Mouse (Mus musculus) regulatory T cell (primary cell): ENCODE results near the gene Gm20388.

ENCODE experiments used
- in situ Hi-C: fragments of 300-600 bp; cut with MboI, MseI; formaldehyde crosslinking; loops from one replicate; pipeline ENCODE4 v1.15.1; 2025; ENCODE audit warnings: high pct_unique_total_duplicates

Gm20388 gene

GRCm38 (mm10) chr8:122462510-122462909 lies 2551.9 kb downstream of the Gm20388 start:
- in situ Hi-C loops, result no loop called here

- in situ Hi-C loops, result no loop called here
Measured at GRCm38 (mm10) chr8:122463651-122464640, 2553.3 kb downstream of the Gm20388 start.

GRCm38 (mm10) chr8:122464985-122465384 lies 2554.3 kb downstream of the Gm20388 start:
- in situ Hi-C loops, result no loop called here

GRCm38 (mm10) chr8:122467816-122468215 lies 2557.2 kb downstream of the Gm20388 start:
- in situ Hi-C loops, result no loop called here

- in situ Hi-C loops, result no loop called here
Measured at GRCm38 (mm10) chr8:122469407-122469806, 2558.8 kb downstream of the Gm20388 start.

- in situ Hi-C loops, result loop anchor here (5.0 kb wide), 2 partner anchors 38 to 93 kb away; partner anchors contain the start of genes Cyba and Zc3h18
Measured at GRCm38 (mm10) chr8:122469965-122470364, 2559.3 kb downstream of the Gm20388 start.

GRCm38 (mm10) chr8:122470691-122471090 lies 2560.1 kb downstream of the Gm20388 start:
- in situ Hi-C loops, result loop anchor here (5.0 kb wide), 2 partner anchors 38 to 93 kb away; partner anchors contain the start of genes Cyba and Zc3h18

- in situ Hi-C loops, result loop anchor here (5.0 kb wide), 2 partner anchors 42 to 97 kb away; partner anchors contain the start of genes Cyba and Zc3h18
Measured at GRCm38 (mm10) chr8:122473911-122474421, 2563.3 kb downstream of the Gm20388 start.

GRCm38 (mm10) chr8:122474951-122475560 lies 2564.4 kb downstream of the Gm20388 start:
- in situ Hi-C loops, result loop anchor here (5.0 kb wide), 2 partner anchors 43 to 98 kb away; partner anchors contain the start of genes Cyba and Zc3h18

- in situ Hi-C loops, result no loop called here
Measured at GRCm38 (mm10) chr8:122475580-122476320, 2565.1 kb downstream of the Gm20388 start, which contains the start of the genes Rnf166 and Ctu2. TSS of gene Rnf166 (minus strand) at chr8:122476064. TSS of gene Ctu2 (plus strand) at chr8:122476143.

GRCm38 (mm10) chr8:122482448-122482847 lies 2571.8 kb downstream of the Gm20388 start:
- in situ Hi-C loops, result no loop called here

GRCm38 (mm10) chr8:122483877-122484276 lies 2573.2 kb downstream of the Gm20388 start:
- in situ Hi-C loops, result no loop called here

- in situ Hi-C loops, result no loop called here
Measured at GRCm38 (mm10) chr8:122484831-122485230, 2574.2 kb downstream of the Gm20388 start.

- in situ Hi-C loops, result no loop called here
Measured at GRCm38 (mm10) chr8:122488387-122488786, 2577.7 kb downstream of the Gm20388 start.

- in situ Hi-C loops, result no loop called here
Measured at GRCm38 (mm10) chr8:122497016-122497734, 2586.5 kb downstream of the Gm20388 start.

GRCm38 (mm10) chr8:122497912-122498311 lies 2587.3 kb downstream of the Gm20388 start:
- in situ Hi-C loops, result no loop called here

GRCm38 (mm10) chr8:122500856-122501255 lies 2590.2 kb downstream of the Gm20388 start:
- in situ Hi-C loops, result no loop called here

GRCm38 (mm10) chr8:122511552-122511951 lies 2600.9 kb downstream of the Gm20388 start:
- in situ Hi-C loops, result no loop called here

- in situ Hi-C loops, result no loop called here
Measured at GRCm38 (mm10) chr8:122512392-122512791, 2601.8 kb downstream of the Gm20388 start.

GRCm38 (mm10) chr8:122515699-122516098 lies 2605.1 kb downstream of the Gm20388 start:
- in situ Hi-C loops, result no loop called here
